Mouse (Mus musculus) c-Kit-negative CD71-positive TER-119-positive erythroid progenitor cells, embryonic 14.5 days (primary cell): Measurements from ENCODE around the gene Olfr146.

Source experiments
- DNase-seq: peaks from one replicate; pipeline ENCODE4 v3.0.0-alpha.2; 2013; ENCODE audit warnings: low read depth, low spot score

Gene Olfr146

GRCm38 (mm10) chr9:39023277-39023676 lies at the start of gene Olfr146:
Gene Olfr146, minus strand, starts transcription at chr9:39023377.
- DNase-seq = no peak

DNA sequence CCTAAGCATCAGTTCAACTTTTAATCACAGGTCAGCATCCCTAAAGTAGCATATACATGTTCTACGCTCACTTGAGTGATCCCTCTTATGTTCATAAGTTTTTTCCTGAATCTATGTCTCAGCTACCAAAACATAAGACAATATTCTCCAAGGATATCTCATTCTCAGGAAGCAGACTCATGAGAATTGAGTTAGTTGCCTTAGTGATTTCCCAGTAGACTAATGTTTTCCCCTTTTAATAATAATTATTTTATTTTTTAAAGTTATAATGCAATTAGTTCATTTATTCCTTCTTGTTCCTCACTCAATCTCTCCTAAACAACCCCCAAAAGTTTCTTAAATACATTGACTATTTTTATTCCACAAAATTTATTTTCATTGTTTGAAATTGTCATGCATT lies 41.7 kb upstream of the Olfr146 start, which contains the start of gene Olfr937:
Olfr937 (minus strand) TSS at position 101 of the 400 bp plus-strand sequence.
- no peak for DNase-seq

DNA sequence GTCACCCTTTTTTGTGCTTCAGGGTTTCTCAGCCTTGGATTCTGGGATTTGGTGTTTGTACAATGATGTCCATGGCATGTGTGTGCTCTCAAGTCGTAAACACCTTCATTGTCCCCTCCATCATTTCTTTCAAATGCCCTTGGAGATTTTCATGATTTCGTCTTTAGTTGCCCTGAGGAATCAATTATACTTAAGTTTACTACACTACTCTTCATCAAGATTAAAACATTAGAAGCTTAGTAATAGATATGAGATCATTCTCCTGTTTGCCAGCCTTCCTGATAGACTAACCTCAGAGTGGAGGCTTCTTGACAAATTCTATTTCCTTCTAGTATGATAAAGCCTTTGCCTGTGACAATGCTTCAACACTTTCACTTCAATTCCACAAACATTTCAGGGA lies 23.6 kb downstream of the Olfr146 start, which contains the start of gene Olfr935:
Olfr935 (minus strand) TSS at position 101 of the 400 bp plus-strand sequence.
- DNase-seq = no peak

DNA sequence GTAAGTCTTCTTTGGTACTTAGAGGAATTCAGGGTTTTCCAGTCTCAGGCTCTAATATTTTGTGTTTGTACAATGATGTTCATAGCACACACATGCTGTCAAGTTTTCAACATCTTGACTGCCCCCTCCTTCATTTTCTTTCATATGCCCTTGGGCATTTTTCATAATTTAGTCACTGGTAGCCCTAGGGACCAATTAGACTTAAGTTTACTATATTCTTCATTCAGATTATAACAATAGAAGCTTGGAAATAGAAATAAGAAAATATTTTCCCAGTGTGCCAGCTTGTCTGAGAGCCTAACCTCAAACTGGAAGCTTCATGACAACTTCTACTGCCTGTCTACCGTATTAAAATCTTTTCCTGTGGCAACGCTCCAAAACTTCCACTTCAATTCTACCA lies 35.0 kb downstream of the Olfr146 start, which contains the start of gene Olfr934:
Olfr934 (minus strand) TSS at position 101 of the 400 bp plus-strand sequence.
- no peak for DNase-seq

- no peak for DNase-seq
Measured at GRCm38 (mm10) chr9:38972013-38972412, 51.2 kb downstream of the Olfr146 start, which contains the start of gene Olfr933. Gene Olfr933, plus strand, starts transcription at chr9:38972313.
